Mouse (Mus musculus) heart, adult 9 months (tissue): ENCODE measurements around the gene Abhd14a.

Experiments
- DNase-seq, 2 experiments: peaks; one replicate each; pipeline ENCODE4 v3.0.0; 2022; ENCODE audit warnings: low spot score in 2 of 2

Abhd14a gene

DNA sequence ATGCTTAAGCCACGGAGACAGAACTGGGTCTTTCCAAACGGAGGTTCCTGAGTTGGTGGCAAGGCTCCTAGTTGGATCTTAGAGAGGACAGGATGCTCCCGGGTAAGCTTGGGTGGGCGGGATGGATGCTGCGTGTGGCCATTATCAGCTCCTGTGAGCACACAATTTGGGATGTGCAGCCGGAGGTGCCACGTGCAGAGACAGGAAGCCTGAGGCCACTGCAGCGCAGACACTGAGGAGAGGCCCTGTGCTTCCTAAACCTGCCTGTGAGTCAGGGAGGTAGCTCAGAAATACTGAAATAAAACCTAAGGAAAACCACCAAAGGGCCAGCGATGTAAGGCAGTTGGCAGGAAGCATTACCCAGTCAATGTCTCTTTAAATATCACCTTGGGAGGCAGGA lies 22.3 kb upstream of the Abhd14a start:
- DNase-seq = no peak

DNA sequence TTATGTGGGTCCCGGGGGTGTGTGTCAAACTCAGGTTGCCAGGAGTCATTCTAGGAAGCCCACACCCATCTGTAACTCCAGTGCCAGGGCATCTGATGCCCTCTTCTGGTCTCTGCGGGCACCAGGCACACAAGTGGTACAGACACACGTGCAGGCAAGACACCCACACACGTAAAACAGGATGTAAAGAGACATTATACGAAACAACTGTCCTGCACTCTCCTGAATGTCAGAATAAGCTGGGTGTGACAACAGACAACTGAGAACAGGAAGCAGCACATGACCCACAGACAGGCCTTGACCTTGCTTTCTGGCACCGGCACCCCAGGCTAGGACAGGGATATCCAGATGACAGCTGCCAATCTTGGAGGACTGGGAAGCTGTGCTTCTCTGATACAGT lies 21.8 kb upstream of the Abhd14a start:
- DNase-seq = no peak

DNA sequence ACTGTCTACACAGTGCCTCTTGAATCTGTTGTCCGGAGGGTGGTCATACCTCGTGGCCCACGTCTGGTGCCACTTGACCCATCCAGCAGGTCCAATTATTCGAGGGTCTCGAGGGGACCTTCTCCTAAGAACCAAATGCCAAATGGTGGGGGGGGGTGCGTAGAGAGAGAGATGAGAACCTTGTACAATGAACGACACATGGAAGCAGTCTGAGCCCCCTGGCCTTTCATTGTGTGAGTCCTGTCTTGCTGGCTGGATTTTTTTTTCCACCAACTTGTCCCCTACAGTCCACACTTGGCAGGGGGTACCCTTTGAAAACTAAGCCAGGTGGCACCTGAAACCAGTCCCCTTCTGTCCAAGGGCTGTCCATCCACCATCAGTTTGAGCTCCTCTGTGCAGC lies 20.3 kb upstream of the Abhd14a start:
- DNase-seq = no peak

DNA sequence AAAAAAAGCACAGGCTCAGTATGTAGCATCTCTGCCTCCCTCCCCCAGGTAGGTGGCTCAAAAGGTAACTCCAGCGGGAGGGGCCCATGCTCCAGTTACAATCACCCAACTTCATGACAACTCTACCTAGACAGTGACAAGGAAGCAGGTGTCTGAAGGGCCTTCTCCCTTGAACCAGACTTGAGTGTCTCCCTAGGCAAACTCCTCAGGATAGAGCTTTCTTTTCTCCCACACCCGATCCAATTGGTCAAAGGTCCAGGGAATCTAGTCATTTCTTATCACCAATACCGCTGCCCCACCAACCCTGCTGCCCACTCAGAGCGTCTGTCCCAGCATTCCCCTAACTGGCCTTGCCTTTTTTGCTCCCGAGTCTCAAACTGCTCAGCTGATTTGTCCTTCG lies 19.2 kb upstream of the Abhd14a start:
- no peak for DNase-seq

DNA sequence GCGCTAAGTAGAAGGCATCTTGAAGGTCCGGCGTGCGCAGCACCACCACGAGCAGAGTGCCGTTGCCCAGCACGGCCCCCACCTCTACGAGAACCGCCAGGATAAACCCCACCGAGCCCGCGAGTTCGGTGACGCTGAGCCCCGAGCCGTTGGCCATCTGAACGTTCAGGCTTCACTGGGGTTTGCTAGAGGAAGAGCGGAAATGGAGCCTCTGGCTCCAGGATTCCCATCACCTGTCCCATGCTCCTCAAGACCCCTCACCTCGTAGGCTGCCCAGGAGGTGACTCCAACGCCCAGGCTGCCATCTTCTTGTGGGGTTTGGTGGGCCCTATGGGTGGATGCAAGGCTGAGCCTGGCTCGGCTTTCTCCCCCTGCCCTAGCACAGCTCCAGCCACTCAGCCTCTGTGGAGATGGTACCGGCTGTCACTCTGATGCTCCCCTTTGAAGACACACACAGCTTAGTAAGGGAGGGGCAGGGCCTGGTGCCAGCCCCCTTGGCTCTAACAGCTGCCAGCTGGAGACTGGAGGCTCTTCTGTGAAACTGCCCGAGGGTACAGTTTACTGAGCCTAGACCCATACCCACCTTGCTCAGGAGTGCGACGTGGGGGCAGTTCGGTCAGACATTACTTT lies 18.2 kb upstream of the Abhd14a start, which contains the start of gene Gpr62:
Gpr62 (minus strand) TSS at position 368 of the 630 bp plus-strand sequence.
- DNase-seq = no peak

DNA sequence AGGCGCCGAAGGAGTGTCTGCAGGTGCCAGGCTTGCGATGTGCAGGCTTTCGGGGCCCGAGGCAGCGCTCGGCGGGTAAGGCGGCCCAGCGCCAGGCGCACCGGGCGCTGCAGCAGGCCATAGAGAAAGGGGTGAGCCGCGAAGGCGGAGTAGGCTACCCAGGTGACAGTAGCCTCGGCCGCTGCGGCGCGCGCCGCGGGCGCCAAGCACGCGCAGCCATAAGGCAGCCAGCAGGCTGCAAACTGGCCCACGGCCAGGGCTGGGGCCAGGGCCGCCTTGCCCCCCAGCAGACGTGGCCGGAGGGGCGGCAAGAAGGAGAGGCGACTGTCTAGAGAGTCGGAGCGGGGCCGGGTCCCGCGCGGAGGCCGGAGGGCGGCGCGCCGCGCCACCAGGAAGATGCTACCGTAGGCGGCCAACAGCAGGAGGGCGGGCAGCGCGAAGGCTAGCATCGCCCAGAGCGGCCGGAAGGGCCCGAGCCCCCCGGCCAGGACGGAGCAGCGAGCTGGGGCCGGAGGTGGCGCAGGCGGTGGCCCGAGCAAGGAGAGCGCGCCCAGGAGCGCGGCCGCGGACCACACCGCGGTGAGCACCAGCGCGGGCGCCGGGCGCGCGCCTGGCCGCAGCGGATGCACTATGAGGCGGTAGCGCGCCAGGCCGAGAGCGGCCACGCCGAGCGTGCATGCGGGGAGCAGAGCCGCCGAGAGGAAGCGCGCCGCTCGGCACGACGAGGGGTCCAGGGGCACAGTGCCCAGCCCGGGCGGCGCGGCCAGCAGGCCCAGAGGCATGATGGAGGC lies 17.5 kb upstream of the Abhd14a start:
- no peak for DNase-seq

DNA sequence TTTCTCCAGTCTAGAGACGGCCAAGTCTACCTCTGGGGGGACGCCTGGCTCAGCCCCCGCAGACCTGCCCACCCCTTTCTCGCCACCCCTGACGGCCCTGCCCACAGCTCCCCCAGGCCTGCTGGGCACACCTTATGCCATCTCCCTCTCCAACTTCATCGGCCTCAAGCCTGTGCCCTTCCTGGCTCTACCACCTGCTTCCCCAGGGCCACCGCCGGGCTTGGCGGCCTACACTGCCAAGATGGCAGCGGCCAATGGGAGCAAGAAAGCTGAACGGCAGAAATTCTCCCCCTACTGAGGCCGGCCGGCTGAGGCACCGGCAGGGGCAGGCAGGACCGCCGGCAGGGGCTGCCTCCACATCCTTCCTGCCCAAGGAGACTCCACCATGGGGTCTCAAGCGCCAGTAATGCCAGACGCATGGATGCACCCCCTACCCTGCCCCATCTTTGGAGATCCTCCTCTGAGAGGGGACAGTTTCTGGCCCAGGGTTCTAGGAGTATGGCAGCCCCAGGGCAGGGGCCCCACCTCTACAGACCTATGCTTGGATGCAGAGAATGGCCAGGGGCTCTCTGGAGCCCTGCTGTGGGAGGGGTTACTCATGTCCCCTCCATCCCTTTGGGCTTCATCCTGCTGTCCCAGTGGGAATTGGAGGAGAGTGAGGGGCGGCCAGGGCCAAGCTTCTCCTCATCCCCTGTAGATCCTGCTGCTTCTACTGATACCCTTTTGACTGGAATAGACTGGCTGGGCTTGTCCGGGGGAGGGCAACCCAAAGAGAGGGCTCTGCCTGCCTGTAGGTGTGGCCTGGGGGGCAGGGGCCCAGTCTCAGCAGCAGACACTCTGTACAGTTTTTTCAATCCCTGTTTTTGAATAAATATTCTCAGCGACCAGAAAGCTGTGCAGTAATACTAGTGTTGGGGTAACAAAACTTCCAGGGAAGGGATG lies 15.9 kb upstream of the Abhd14a start:
- no peak for DNase-seq

DNA sequence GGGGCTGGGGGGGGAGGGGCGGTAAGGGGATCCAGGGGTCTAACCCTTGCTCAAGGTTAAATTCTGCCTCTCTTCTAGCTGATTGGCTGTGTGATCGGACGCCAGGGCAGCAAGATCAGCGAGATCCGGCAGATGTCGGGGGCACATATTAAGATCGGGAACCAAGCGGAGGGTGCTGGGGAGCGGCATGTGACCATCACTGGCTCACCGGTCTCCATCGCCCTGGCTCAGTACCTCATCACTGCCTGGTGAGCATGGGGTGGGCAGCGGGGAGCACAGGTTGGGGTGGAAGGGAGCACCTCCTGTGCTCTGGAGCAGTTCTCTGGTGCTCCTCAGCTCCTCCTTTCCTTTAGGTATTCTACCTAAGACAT lies 14.9 kb upstream of the Abhd14a start:
- DNase-seq = no peak

DNA sequence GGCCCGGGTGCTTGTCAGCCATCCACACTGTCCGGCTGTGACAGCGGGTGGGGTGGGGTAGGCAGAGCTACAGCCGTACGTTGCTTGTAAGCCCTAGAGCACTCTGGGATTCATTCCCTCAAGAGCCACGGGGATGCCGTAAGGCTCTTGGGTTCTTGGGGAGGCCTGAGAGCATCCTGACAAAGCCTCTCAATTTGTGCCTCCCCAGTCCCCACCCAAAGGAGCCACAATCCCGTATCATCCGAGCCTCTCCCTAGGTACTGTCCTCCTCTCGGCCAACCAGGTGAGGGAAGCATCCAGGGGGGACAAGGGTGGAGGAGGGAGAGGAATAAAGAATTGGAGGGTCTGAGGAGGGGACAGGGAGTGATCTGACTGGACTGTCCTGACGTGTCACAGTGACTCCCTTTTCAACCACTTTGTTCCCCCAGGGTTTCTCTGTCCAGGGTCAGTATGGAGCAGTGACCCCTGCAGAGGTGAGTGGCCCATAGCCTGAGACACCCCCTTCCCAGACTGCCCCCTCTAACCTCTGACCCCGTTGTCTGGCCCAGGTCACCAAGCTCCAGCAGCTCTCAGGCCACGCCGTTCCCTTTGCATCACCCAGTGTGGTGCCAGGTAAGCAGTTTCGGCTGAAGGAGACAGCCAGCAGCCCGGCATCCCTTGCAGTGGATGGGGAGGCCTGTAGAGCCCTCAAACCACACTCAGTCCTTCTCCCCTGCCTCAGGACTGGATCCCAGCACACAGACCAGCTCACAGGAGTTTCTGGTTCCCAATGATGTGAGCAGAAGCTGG lies 14.4 kb upstream of the Abhd14a start:
- DNase-seq = no peak

DNA sequence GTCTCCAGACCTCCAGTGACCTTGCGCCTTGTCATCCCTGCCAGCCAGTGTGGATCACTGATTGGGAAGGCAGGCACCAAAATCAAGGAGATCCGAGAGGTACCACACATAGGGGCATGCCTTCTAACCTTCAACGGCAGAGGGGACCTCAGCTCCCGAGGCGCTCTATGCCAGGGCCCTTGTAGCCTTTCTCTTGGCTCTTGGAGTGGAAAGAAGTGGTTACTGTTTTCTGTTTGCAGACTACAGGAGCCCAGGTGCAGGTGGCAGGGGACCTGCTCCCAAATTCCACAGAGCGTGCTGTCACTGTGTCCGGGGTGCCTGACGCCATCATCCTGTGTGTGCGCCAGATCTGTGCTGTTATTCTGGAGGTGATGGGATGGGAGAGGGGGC lies 13.5 kb upstream of the Abhd14a start:
- DNase-seq = no peak

DNA sequence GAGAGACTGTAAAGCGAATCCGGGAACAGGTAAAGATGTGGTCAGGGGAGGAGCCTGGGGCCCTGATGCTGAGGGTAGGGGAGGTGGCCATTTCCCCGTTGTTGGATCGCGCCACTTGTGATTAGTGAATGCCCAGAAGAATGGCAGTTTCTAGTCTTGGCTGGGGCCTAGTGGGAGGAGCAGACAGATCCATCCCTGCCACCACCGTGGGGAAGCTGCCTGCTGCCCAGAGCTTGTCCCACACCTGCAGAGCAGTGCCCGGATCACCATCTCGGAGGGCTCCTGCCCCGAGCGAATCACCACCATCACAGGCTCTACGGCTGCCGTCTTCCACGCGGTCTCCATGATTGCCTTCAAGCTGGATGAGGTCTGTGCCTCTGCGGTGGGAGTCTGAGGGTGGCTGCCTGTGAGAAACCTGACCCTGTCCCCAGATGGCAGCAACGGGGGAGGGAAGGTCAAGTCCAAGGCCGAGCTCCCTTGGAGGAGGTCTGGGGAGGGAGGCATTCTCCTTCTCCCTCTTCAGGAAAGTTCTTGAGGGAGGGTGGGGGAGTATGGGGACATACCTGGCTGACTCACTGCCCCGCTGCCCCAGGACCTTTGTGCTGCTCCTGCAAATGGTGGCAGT lies 13.0 kb upstream of the Abhd14a start:
- no peak for DNase-seq

DNA sequence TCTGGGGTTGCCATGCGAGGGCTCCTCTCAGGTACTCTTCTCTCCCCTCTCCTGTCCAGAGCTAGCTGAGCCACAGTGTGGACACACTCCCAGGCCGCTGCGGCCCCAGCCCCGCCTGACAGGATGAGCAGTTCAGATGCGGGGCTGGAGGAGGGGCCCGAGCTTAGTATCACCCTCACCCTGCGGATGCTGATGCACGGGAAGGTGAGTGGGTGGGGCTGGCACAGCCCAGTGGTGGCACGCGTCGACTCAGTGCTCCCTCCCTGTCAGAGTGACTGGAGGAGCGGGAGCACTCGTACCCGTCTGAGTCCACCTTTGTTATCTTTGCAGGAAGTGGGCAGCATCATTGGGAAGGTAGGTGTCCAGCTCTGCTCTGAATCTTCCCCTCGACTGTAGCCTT lies 12.5 kb upstream of the Abhd14a start:
- DNase-seq = no peak

DNA sequence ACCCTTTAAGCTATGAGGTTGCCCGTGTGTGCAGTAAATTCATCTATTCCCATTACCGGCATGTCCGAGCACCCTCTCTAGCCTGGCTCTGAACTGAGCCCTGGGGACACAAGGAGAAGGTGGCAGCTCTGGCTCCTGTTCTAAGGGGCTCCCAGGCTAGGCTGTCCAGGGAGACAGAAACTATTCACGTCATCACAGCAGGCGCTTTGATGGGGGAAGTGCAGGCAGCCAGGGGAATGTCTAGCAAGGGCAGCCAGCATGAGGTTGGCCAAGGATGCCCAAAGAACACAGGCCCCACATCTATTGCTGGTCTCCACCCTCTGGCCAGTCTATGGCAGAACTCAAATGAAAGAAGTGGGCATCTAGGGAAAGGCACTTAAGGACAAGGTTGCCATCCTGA lies 10.4 kb upstream of the Abhd14a start:
- peak; percentile 68 to 69 for DNase-seq

DNA sequence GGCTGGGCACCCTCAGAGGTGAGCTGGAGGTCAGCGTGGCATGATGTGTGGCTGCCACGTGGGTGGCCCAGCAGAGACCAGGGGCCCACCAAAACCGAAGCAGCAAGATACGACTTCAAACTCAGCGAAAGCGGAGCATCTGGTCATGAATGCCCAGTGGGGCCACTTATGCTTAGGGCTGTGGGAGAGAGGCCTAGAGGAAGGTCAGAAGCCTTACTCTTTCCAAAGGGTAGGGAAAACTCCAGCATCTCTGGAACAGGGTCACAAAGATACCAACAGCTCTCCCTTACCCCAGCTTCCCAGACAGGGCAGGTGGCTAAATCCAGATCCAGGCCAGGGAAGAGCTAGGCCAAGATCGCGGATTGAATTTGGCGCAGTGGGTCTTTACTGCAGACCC lies 9.7 kb upstream of the Abhd14a start:
- no peak for DNase-seq

DNA sequence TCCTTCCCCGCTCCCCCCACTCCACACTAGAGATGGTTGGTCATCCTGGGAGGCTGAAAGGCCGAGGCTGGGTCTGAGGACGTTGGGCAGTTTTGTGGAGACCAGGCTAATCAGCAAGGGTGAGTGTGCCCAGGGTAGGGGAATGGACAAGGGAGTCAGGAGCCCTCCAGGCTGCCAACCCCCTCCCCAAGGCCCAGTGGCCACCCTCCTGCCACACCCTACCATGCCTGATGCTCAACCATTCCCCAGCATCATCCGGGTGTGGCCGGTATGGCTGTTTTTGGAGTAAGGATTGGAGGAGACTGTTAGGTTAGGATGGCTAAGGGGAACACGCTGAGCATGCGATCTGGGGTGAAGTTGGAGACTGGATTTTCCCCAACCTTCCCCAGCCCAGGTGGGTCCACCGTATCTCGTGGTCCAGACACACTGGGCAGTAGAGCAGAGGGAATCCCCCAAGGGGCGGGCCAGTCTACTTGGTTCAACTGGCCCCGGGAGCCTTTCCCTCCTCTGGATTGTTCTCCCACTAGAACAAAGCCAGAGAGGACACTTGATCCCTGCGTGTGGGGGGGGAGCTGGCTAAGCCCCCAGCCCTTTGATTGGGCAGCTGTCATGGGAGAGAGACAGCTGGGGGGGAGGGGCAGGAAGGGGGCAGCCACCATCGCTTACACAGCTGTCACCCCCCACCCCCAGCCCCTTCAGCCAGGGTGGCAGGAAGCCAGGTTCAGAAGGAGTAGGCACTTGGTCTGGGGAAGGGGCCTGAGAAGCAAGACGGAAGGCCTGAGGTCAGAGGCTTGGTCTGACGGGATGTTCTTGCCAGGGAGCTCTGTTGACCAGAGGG lies 9.1 kb upstream of the Abhd14a start:
- no peak for DNase-seq

DNA sequence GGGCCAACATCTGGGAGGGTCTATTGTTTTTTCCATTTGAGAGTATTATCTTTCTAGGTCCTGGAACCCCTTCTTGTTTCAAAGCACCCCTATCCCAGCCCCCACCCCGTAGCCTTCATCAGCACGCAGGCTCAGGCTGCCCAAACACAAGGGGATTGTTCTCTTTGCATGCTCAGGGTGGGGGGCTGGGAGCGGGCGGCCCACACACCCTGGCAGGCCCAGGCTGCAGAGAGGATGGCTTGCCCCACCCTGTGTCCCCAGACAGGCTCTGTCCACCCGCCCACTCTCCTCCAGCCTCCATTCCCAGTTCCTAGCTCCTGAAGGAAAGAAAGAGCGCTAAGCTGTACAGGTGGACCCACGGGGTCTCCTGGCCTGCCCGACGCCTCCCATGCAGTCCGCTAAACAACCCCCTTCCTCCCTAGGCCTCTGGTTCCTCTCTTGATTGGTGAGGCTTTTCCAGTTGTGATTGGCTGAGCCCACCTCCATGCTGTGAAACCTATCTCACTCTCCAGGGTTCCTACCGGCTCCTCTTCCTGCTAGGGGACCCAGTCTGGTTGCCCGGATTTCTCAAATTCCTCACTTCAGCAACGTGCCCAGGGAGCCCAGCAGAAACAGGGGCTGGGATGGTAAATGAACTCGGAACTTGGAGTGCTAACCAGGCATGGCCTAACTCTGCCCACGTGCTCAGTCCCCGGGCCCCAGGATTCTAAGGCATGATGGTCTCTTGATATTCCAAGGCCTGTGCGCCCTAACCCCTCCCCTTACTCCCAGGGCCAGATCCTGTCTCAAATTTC lies 7.6 kb upstream of the Abhd14a start:
- DNase-seq = no peak

DNA sequence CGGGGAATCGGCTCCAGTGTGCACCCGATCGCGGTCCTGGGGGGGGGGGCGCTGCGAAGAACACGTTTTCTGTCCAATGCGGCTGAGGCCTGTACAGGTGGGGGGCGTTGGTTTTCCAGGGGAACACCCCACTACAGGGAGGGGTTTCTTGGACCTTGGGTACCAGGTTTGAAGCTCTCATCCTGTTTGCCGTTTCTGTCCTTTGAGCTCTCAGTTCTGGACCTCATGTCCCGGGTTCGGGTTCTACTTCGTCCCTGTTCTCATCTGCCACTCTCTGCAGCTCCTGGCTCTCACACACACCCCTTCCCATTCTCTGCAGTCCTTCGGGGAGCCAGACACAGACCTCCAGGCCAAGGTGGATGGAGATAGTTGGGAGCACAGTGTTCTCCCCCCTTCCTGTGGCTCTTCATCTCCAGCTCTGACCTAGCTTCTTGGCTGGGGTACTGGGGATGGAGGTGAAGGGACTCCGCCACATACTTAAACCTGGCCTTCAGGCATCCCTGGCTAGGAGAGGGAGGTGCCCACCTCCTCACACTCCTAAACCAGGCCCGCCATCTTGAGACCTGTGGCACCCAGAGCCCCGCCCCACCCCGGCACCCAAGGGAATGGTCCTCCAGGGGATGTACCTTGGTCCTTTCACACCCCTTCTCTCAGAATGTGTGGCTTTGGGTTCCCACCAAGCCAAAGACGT lies 6.7 kb upstream of the Abhd14a start:
- no peak for DNase-seq

DNA sequence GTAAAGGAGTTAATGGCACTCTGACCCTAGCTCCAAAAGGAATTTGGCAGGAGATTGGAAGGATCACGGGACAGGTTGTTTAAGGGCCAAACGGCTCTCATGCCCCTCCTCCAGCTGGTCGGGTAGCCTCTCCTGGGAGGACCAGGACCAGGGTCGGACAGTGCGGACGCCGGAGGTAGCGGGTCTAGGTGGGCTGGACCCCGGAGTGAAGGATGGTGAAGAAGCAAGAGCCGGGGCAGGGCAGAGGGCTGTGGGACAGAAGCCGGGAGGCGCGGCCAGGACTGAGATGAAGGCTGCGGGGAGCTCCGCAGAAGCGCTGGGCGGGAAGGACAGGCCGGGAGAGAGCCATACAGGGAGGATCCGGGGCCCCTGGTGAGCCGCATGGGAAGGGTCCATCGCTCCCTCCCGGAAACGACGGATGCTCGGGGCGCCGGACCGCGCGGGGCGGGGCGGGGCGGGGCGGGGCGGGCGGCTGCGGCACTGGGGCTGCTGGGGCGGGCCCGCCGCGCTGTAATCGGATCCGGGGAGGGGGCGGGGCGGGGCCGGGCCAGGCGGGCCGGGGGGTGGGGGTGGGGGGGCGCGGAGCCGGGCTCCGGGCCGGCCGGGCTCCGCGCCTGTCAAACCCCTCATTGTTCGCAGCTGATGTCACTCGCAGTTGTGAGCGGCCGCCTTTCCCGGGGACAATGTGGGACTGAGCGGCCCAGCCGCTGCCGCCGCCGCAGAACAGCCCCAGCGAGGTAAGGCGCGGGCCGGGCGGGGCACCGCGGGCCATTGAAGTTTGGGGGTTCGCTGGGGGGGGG lies 6.0 kb upstream of the Abhd14a start, which contains the start of gene Pcbp4:
Pcbp4 (plus strand) TSS at position 21 of the 800 bp plus-strand sequence.
- peak in 1 of 2 experiments; percentile 65 for DNase-seq
